Mouse (Mus musculus): Measurements from ENCODE around the gene Gab1.

- TF ChIP-seq CTCF (IDR thresholded peaks at IDR 0.05), result no peak
- no peak for TF ChIP-seq POLR2A (IDR thresholded peaks at IDR 0.05; ENCODE audit: insufficient read depth, low read depth, low read length)
- no peak for TF ChIP-seq EP300 (IDR thresholded peaks at IDR 0.05; ENCODE audit: insufficient read depth, low read depth, low read length)
Observed at GRCm38 (mm10) chr8:80752429-80752828, 127.9 kb downstream of the Gab1 start.
